Mouse (Mus musculus) neutrophil, adult 65 days (primary cell): Measurements from ENCODE around the gene Notch1. TPM values are rescaled to one million over a fixed set of nuclear protein-coding genes. Genes with fewer than 3 reads are reported as not detected.

Source experiments
- total RNA-seq: library from RNA; stranded (reverse); gene quantifications from 2 replicates; pipeline ENCODE4 v1.2.4, GENCODE M21; 2023

Gene Notch1
- total RNA-seq, result 232 and 234 TPM in 2 replicates

DNA sequence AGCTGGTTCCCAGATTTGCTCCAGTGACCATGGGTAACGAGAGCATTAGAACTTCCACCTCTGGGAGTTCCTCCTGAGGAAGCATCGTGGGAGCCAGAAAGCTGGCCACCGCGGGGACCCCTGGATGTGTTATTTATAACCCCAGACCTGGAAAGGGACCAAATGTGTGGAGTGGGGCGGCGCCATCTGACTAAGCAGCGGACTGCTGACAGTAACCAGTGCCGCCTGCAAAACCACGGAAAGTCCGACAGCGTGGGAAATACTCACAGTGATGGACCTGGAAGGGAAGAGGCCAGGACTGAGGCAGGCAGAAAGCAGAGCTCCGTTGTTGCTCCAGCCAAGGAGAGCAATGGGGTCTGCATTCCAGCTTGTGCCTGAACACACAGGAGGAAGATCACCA, at the start of gene Notch1:
Gene Notch1 (minus strand): TSS at position 389 of the 400 bp plus-strand sequence.

GRCm38 (mm10) chr2:26444946-26445665, 71.4 kb downstream of the Notch1 start, which contains the start of gene Sec16a:
Sec16a (minus strand) TSS chr2:26445216.

GRCm38 (mm10) chr2:26408515-26409356, 107.7 kb downstream of the Notch1 start, which contains the start of gene Inpp5e:
Inpp5e (minus strand) TSS chr2:26409203.

Other genes with a start within 250 kb of the Notch1 start
- not detected in 2 replicates for gene Ccdc187, start 222.1 kb downstream of the Notch1 start, total RNA-seq
- gene Gpsm1, start 201.1 kb downstream of the Notch1 start, total RNA-seq, result 25.3 and 46.5 TPM in 2 replicates
- 3.6 and 3.8 TPM in 2 replicates for gene Dnlz, start 164.6 kb downstream of the Notch1 start, total RNA-seq
- 168 and 193 TPM in 2 replicates for gene Card9, start 155.7 kb downstream of the Notch1 start, total RNA-seq
- gene Snapc4, start 136.0 kb downstream of the Notch1 start, total RNA-seq, result 11.2 and 22.6 TPM in 2 replicates
- gene Entr1, start 127.3 kb downstream of the Notch1 start, total RNA-seq, result 91.6 and 110 TPM in 2 replicates
- gene Pmpca, start 127.3 kb downstream of the Notch1 start, total RNA-seq, result 53.3 and 70.5 TPM in 2 replicates
- 13.9 and 24.1 TPM in 2 replicates for gene Inpp5e, start 107.5 kb downstream of the Notch1 start, total RNA-seq
- gene Sec16a, start 71.4 kb downstream of the Notch1 start, total RNA-seq, result 54.5 and 65.3 TPM in 2 replicates
- gene Egfl7, start 63.4 kb upstream of the Notch1 start, total RNA-seq, result 2.5 and 8.7 TPM in 2 replicates
- not detected in 2 replicates for gene Gm20532, start 70.0 kb upstream of the Notch1 start, total RNA-seq
- 109 and 113 TPM in 2 replicates for gene Agpat2, start 87.8 kb upstream of the Notch1 start, total RNA-seq
- 0.88 and 1.7 TPM in 2 replicates for gene Fam69b, start 111.8 kb upstream of the Notch1 start, total RNA-seq
- gene Lcn4, start 154.6 kb upstream of the Notch1 start, total RNA-seq, result not detected in 2 replicates